Mouse (Mus musculus): Measurements from ENCODE around the gene Psma4. TPM values are rescaled to one million over a fixed set of nuclear protein-coding genes. Genes with fewer than 3 reads are reported as not detected.

Psma4 gene
- polyA plus RNA-seq, 1 experiment from 2014 or later = 372 TPM

- no peak overlapping the region for H3K4me2 ChIP-seq (ENCODE audit: low read depth, low read length)
- ATAC-seq (replicated peaks; ENCODE audit: insufficient number of reproducible peaks, low FRiP score, low TSS enrichment, low read depth) (no peak), DNase-seq (ENCODE audit: low spot score) (no peak)
- peaks cover 7% of the 10 kb centered on the region for H3K36me3 ChIP-seq (replicated peaks; ENCODE audit: control insufficient read depth, insufficient read depth, low read depth, low read length)
- no peak overlapping the region for H3K4me3 ChIP-seq (ENCODE audit: low read depth, low read length)
- no peak overlapping the region for H3K27ac ChIP-seq (replicated peaks; ENCODE audit: low read depth, low read length)
- 95% methylated on average over 4 of the region's 4 CpGs for WGBS
- no peaks in the 10 kb centered on the region for H3K27me3 ChIP-seq (ENCODE audit: control insufficient read depth, insufficient read depth, low read length)
- H3K4me1 ChIP-seq (ENCODE audit: control insufficient read depth, insufficient read depth, low read length) = no peaks in the 10 kb centered on the region
- H3K9me3 ChIP-seq (replicated peaks; ENCODE audit: control insufficient read depth, low read length) = no peaks in the 10 kb centered on the region
- no peak overlapping the region for H3K9ac ChIP-seq (replicated peaks; ENCODE audit: low read length)
Observed at GRCm38 (mm10) chr9:54961059-54961458, 10.5 kb downstream of the Psma4 start.

- Histone ChIP-seq H3K9me3 (replicated peaks; ENCODE audit: control insufficient read depth, low read length) (no peaks in the 10 kb centered on the region), H3K9ac (replicated peaks; ENCODE audit: low read length) (no peak overlapping the region), H3K4me2 (ENCODE audit: low read depth, low read length) (no peak overlapping the region), H3K27ac (replicated peaks; ENCODE audit: low read depth, low read length) (no peak overlapping the region), H3K27me3 (ENCODE audit: control insufficient read depth, insufficient read depth, low read length) (no peaks in the 10 kb centered on the region), H3K4me3 (ENCODE audit: low read depth, low read length) (no peak overlapping the region), H3K4me1 (ENCODE audit: control insufficient read depth, insufficient read depth, low read length) (no peaks in the 10 kb centered on the region), H3K36me3 (replicated peaks; ENCODE audit: control insufficient read depth, insufficient read depth, low read depth, low read length) (0 out of 2 replicates have a peak, but pooled peaks cover 1% of the 10 kb centered on the region)
- DNase-seq (ENCODE audit: low spot score) = no peak
- no peak for ATAC-seq (replicated peaks; ENCODE audit: insufficient number of reproducible peaks, low FRiP score, low TSS enrichment, low read depth)
Observed at GRCm38 (mm10) chr9:54963669-54964068, 13.1 kb downstream of the Psma4 start.

DNA sequence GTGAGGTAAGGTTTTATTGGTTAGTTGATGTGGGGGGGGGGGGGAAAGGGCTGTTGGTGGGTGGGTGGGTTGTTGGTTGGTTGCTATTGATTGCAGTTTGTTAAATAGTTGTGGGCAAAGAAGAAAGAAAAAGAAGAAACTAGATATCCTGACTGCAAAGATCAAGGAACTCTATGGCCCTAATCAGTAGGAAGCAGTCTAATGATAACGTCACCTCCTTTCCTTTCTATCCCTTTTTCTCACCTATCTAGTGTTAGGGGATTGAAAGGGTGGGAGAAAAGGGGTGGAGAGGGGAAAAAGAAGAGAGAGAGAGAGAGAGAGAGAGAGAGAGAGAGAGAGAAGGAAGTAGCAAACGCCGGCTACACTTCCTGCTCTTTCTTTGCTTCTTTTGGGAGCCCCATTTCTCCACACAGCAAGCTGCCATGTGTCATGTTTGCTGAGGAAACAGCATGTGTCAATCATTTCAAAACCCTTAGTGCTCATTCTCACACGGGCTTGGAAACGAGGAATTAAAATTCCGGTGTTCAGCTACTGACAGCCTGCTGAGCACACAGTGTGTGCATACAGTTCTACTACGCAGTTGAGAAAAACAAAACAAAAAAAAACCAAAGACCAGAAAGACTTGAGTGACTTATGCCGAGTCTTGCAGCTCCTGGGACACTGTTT lies 19.5 kb downstream of the Psma4 start:
- Histone ChIP-seq H3K36me3 (replicated peaks; ENCODE audit: control insufficient read depth, insufficient read depth, low read depth, low read length) (no peaks in the 10 kb centered on the region), H3K4me1 (ENCODE audit: control insufficient read depth, insufficient read depth, low read length) (no peaks in the 10 kb centered on the region), H3K27me3 (ENCODE audit: control insufficient read depth, insufficient read depth, low read length) (no peaks in the 10 kb centered on the region), H3K27ac (replicated peaks; ENCODE audit: low read depth, low read length) (no peak overlapping the region), H3K4me2 (ENCODE audit: low read depth, low read length) (no peak overlapping the region), H3K4me3 (ENCODE audit: low read depth, low read length) (no peak overlapping the region), H3K9me3 (replicated peaks; ENCODE audit: control insufficient read depth, low read length) (no peaks in the 10 kb centered on the region), H3K9ac (replicated peaks; ENCODE audit: low read length) (no peak overlapping the region)
- ATAC-seq (replicated peaks; ENCODE audit: insufficient number of reproducible peaks, low FRiP score, low TSS enrichment, low read depth) (no peak), DNase-seq (ENCODE audit: low spot score) (no peak)
- WGBS = 64% methylated on average over 8 of the region's 8 CpGs

- Histone ChIP-seq H3K4me2 (ENCODE audit: low read depth, low read length) (peak within 1 kb of the TSS; percentile 93), H3K27ac (replicated peaks; ENCODE audit: low read depth, low read length) (no peak within 1 kb of the TSS), H3K36me3 (replicated peaks; ENCODE audit: control insufficient read depth, insufficient read depth, low read depth, low read length) (no peaks in the 10 kb centered on the region), H3K4me3 (ENCODE audit: low read depth, low read length) (peak within 1 kb of the TSS; percentile 59), H3K9ac (replicated peaks; ENCODE audit: low read length) (peak within 1 kb of the TSS; percentile 50), H3K4me1 (ENCODE audit: control insufficient read depth, insufficient read depth, low read length) (no peaks in the 10 kb centered on the region), H3K9me3 (replicated peaks; ENCODE audit: control insufficient read depth, low read length) (no peaks in the 10 kb centered on the region), H3K27me3 (ENCODE audit: control insufficient read depth, insufficient read depth, low read length) (peaks cover 20% of the 10 kb centered on the region)
- DNase-seq (ENCODE audit: low spot score) (no peak), ATAC-seq (replicated peaks; ENCODE audit: insufficient number of reproducible peaks, low FRiP score, low TSS enrichment, low read depth) (no peak)
- 62% methylated on average over 8 of the region's 8 CpGs for WGBS
Observed at GRCm38 (mm10) chr9:54980674-54981073, 30.1 kb downstream of the Psma4 start, which contains the start of gene Chrna5. TSS of gene Chrna5 (plus strand) at chr9:54980880.

- Histone ChIP-seq H3K36me3 (replicated peaks; ENCODE audit: control insufficient read depth, insufficient read depth, low read depth, low read length) (no peaks in the 10 kb centered on the region), H3K27ac (replicated peaks; ENCODE audit: low read depth, low read length) (no peak overlapping the region), H3K27me3 (ENCODE audit: control insufficient read depth, insufficient read depth, low read length) (peaks cover 20% of the 10 kb centered on the region), H3K4me1 (ENCODE audit: control insufficient read depth, insufficient read depth, low read length) (no peaks in the 10 kb centered on the region), H3K9ac (replicated peaks; ENCODE audit: low read length) (peak overlapping the region; percentile 50), H3K4me3 (ENCODE audit: low read depth, low read length) (peak overlapping the region; percentile 59), H3K4me2 (ENCODE audit: low read depth, low read length) (peak overlapping the region; percentile 93), H3K9me3 (replicated peaks; ENCODE audit: control insufficient read depth, low read length) (no peaks in the 10 kb centered on the region)
- DNase-seq (ENCODE audit: low spot score) (peak; percentile 76), ATAC-seq (replicated peaks; ENCODE audit: insufficient number of reproducible peaks, low FRiP score, low TSS enrichment, low read depth) (peak; percentile 81)
- under 1% methylated on average over 63 of the region's 85 CpGs for WGBS
Observed at GRCm38 (mm10) chr9:54981291-54982191, 31.0 kb downstream of the Psma4 start.

GRCm38 (mm10) chr9:54982401-54982800 lies 31.8 kb downstream of the Psma4 start:
- Histone ChIP-seq H3K36me3 (replicated peaks; ENCODE audit: control insufficient read depth, insufficient read depth, low read depth, low read length) (no peaks in the 10 kb centered on the region), H3K4me3 (ENCODE audit: low read depth, low read length) (peak overlapping the region; percentile 59; the same call in 1 of the 2 replicates), H3K4me2 (ENCODE audit: low read depth, low read length) (no peak overlapping the region; the same call in 1 of the 2 replicates), H3K4me1 (ENCODE audit: control insufficient read depth, insufficient read depth, low read length) (no peaks in the 10 kb centered on the region), H3K9me3 (replicated peaks; ENCODE audit: control insufficient read depth, low read length) (no peaks in the 10 kb centered on the region), H3K27ac (replicated peaks; ENCODE audit: low read depth, low read length) (no peak overlapping the region), H3K9ac (replicated peaks; ENCODE audit: low read length) (no peak overlapping the region), H3K27me3 (ENCODE audit: control insufficient read depth, insufficient read depth, low read length) (peaks cover 20% of the 10 kb centered on the region)
- no peak for ATAC-seq (replicated peaks; ENCODE audit: insufficient number of reproducible peaks, low FRiP score, low TSS enrichment, low read depth)
- 6% methylated on average over 7 of the region's 7 CpGs for WGBS
- DNase-seq (ENCODE audit: low spot score) = peak; percentile 30

DNA sequence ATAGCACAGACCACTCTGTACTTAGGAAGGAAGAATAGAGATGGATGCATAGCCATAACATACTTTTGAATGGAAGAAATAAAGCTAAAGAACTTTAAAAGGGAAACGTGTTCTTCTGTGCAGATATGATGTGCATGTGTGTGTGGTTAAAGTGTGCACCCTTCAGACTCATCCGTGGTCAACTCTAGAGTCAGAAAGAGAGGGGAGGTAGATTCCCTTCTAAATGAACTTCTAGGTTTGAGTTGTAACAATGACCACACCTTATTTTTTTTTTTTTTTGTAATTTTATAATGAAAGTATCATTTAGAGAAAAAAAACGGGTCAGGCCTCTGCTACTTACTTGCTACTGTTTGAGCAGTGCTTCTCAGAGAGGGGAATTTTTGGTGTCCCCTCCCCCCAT lies 39.8 kb downstream of the Psma4 start:
- H3K27ac ChIP-seq (replicated peaks; ENCODE audit: low read depth, low read length) = no peak overlapping the region
- no peaks in the 10 kb centered on the region for H3K4me1 ChIP-seq (ENCODE audit: control insufficient read depth, insufficient read depth, low read length)
- H3K4me2 ChIP-seq (ENCODE audit: low read depth, low read length) = no peak overlapping the region
- DNase-seq (ENCODE audit: low spot score) = no peak
- no peaks in the 10 kb centered on the region for H3K36me3 ChIP-seq (replicated peaks; ENCODE audit: control insufficient read depth, insufficient read depth, low read depth, low read length)
- H3K9ac ChIP-seq (replicated peaks; ENCODE audit: low read length) = no peak overlapping the region
- ATAC-seq (replicated peaks; ENCODE audit: insufficient number of reproducible peaks, low FRiP score, low TSS enrichment, low read depth) = no peak
- H3K4me3 ChIP-seq (ENCODE audit: low read depth, low read length) = no peak overlapping the region
- WGBS = 81% methylated on average over 3 of the region's 3 CpGs
- H3K9me3 ChIP-seq (replicated peaks; ENCODE audit: control insufficient read depth, low read length) = no peaks in the 10 kb centered on the region
- no peaks in the 10 kb centered on the region for H3K27me3 ChIP-seq (ENCODE audit: control insufficient read depth, insufficient read depth, low read length)

- Histone ChIP-seq H3K9ac (replicated peaks; ENCODE audit: low read length) (no peak overlapping the region), H3K27me3 (ENCODE audit: control insufficient read depth, insufficient read depth, low read length) (no peaks in the 10 kb centered on the region), H3K27ac (replicated peaks; ENCODE audit: low read depth, low read length) (no peak overlapping the region), H3K36me3 (replicated peaks; ENCODE audit: control insufficient read depth, insufficient read depth, low read depth, low read length) (no peaks in the 10 kb centered on the region), H3K9me3 (replicated peaks; ENCODE audit: control insufficient read depth, low read length) (no peaks in the 10 kb centered on the region), H3K4me2 (ENCODE audit: low read depth, low read length) (no peak overlapping the region), H3K4me1 (ENCODE audit: control insufficient read depth, insufficient read depth, low read length) (no peaks in the 10 kb centered on the region), H3K4me3 (ENCODE audit: low read depth, low read length) (no peak overlapping the region)
- no peak for DNase-seq (ENCODE audit: low spot score)
- 49% methylated on average over 3 of the region's 3 CpGs for WGBS
- ATAC-seq (replicated peaks; ENCODE audit: insufficient number of reproducible peaks, low FRiP score, low TSS enrichment, low read depth) = no peak
Observed at GRCm38 (mm10) chr9:54994381-54994780, 43.8 kb downstream of the Psma4 start.

All from embryonic facial prominence, embryonic 11.5 days (tissue).